In genomic region chr6:77101047-77101446, GRCm38 (mm10) we compare ENCODE assay signal across 13 mouse cellular contexts.
A peak's percentile ranks its signal among the peaks of the same experiment; 100 is the strongest.
DNase-seq lines count a peak whose midpoint lies in the region; ATAC-seq and TF ChIP-seq lines count a peak whose summit lies in the region.
"Had no signal": no experiment of that assay in that cellular context is flagged by ENCODE, and none has a peak within 500 bp of the region (broad histone marks: within the 10 kb centered on the region; RNA-seq: fewer than 3 reads in every experiment).

No protein-coding gene starts in this region.

- H3K27ac ChIP-seq in midbrain, embryonic 11.5 days (ENCODE audit: low read depth, low read length), result no peak overlapping the region
- no peak overlapping the region for H3K27ac ChIP-seq in midbrain, embryonic 10.5 days (replicated peaks)
- H3K27ac ChIP-seq in forebrain, postnatal 0 days (ENCODE audit: low read depth, low read length), result no peak overlapping the region
- no peak overlapping the region for H3K27ac ChIP-seq in heart, adult 2 months
- H3K27ac ChIP-seq: gastrocnemius, adult 2 months; heart, embryonic 10.5 days; liver, embryonic 13.5 days had no signal

- no peak for TF ChIP-seq POLR2A in heart, adult 2 months (IDR thresholded peaks at IDR 0.05; ENCODE audit: insufficient read depth, low read depth, low read length)

- H3K9me3 ChIP-seq in midbrain, embryonic 11.5 days (ENCODE audit: control insufficient read depth, low read length), result no peaks in the 10 kb centered on the region
- H3K9me3 ChIP-seq in midbrain, embryonic 10.5 days (replicated peaks), result no peaks in the 10 kb centered on the region
- no peaks in the 10 kb centered on the region for H3K9me3 ChIP-seq in forebrain, postnatal 0 days (ENCODE audit: low read length)
- H3K9me3 ChIP-seq: heart, embryonic 10.5 days; liver, embryonic 13.5 days had no signal

- TF ChIP-seq EP300 in heart, adult 2 months (IDR thresholded peaks at IDR 0.05; ENCODE audit: insufficient read depth, low read depth, low read length), result no peak

- H3K36me3 ChIP-seq in midbrain, embryonic 11.5 days (ENCODE audit: control insufficient read depth, insufficient read depth, low read length), result no peaks in the 10 kb centered on the region
- no peaks in the 10 kb centered on the region for H3K36me3 ChIP-seq in midbrain, embryonic 10.5 days
- H3K36me3 ChIP-seq in forebrain, postnatal 0 days (ENCODE audit: insufficient read depth), result no peaks in the 10 kb centered on the region
- H3K36me3 ChIP-seq in heart, adult 2 months (ENCODE audit: control insufficient read depth, insufficient read depth, low read length), result no peaks in the 10 kb centered on the region
- H3K36me3 ChIP-seq: heart, embryonic 10.5 days; liver, embryonic 13.5 days had no signal

- H3K4me1 ChIP-seq in midbrain, embryonic 11.5 days (ENCODE audit: control insufficient read depth, insufficient read depth, low read length), result peaks cover 2% of the 10 kb centered on the region; the same call in 1 of the 2 replicates
- H3K4me1 ChIP-seq in midbrain, embryonic 10.5 days, result 0 out of 2 replicates have a peak, but pooled peaks cover 5% of the 10 kb centered on the region
- H3K4me1 ChIP-seq in forebrain, postnatal 0 days (ENCODE audit: insufficient read depth), result no peaks in the 10 kb centered on the region
- no peaks in the 10 kb centered on the region for H3K4me1 ChIP-seq in heart, adult 2 months (ENCODE audit: control insufficient read depth, insufficient read depth, low read length)
- H3K4me1 ChIP-seq: heart, embryonic 10.5 days; liver, embryonic 13.5 days had no signal

- TF ChIP-seq CTCF in forebrain, postnatal 0 days (IDR thresholded peaks at IDR 0.05; ENCODE audit: low read depth), result no peak
- no peak for TF ChIP-seq CTCF in heart, adult 2 months (IDR thresholded peaks at IDR 0.05)

- ATAC-seq in midbrain, embryonic 11.5 days (ENCODE audit: low FRiP score), result peak; percentile 57; the same call in 1 of the 2 replicates
- ATAC-seq in forebrain, postnatal 0 days, result peak; percentile 55

- DNase-seq in cerebellum, postnatal 10 days, result peak; percentile 49 to 56
- DNase-seq in cerebellum, adult 11-12 months, result no peak
- no peak for DNase-seq in midbrain, embryonic 11.5 days (ENCODE audit: low spot score, missing footprints)
- DNase-seq in midbrain, embryonic 10.5 days (ENCODE audit: low spot score), result no peak
- DNase-seq in brain, adult 2 months (ENCODE audit: low read depth, low spot score), result peak; percentile 64
- no peak for DNase-seq in forebrain, postnatal 0 days
- no peak for DNase-seq in B cell, adult 2 months
- no peak for DNase-seq in heart, adult 2 months
- DNase-seq: gastrocnemius, adult 2 months; heart, postnatal 4 days; kidney, adult 8-10 months; liver, embryonic 13.5 days had no signal

- H3K4me3 ChIP-seq in midbrain, embryonic 11.5 days (ENCODE audit: low read depth, low read length), result no peak overlapping the region
- H3K4me3 ChIP-seq in midbrain, embryonic 10.5 days, result no peak overlapping the region
- H3K4me3 ChIP-seq in forebrain, postnatal 0 days (ENCODE audit: low read depth, low read length), result no peak overlapping the region
- no peak overlapping the region for H3K4me3 ChIP-seq in heart, adult 2 months
- H3K4me3 ChIP-seq: gastrocnemius, adult 2 months; heart, embryonic 10.5 days; liver, embryonic 13.5 days had no signal

- no peaks in the 10 kb centered on the region for H3K79me2 ChIP-seq in heart, adult 2 months (replicated peaks; ENCODE audit: control insufficient read depth, insufficient read depth, low read length)

- H3K27me3 ChIP-seq in midbrain, embryonic 11.5 days (ENCODE audit: control insufficient read depth, insufficient read depth, low read length), result no peaks in the 10 kb centered on the region
- no peaks in the 10 kb centered on the region for H3K27me3 ChIP-seq in midbrain, embryonic 10.5 days (ENCODE audit: low read depth, poor library complexity, severe bottlenecking)
- no peaks in the 10 kb centered on the region for H3K27me3 ChIP-seq in forebrain, postnatal 0 days (ENCODE audit: insufficient read depth, low read length)
- H3K27me3 ChIP-seq in heart, adult 2 months (ENCODE audit: control insufficient read depth, insufficient read depth, low read length), result no peaks in the 10 kb centered on the region
- H3K27me3 ChIP-seq: liver, embryonic 13.5 days had no signal

- intact Hi-C loops in heart, adult 2 months (cut with DNase I), result no loop called here

- H3K9ac ChIP-seq in midbrain, embryonic 11.5 days (ENCODE audit: low read length), result no peak overlapping the region
- no peak overlapping the region for H3K9ac ChIP-seq in forebrain, postnatal 0 days
- no peak overlapping the region for H3K9ac ChIP-seq in heart, adult 2 months (ENCODE audit: low read depth, low read length)
- H3K9ac ChIP-seq: liver, embryonic 13.5 days had no signal

- H3K4me2 ChIP-seq in midbrain, embryonic 11.5 days, result no peak overlapping the region
- H3K4me2 ChIP-seq in forebrain, postnatal 0 days (ENCODE audit: low read depth), result no peak overlapping the region
- H3K4me2 ChIP-seq: liver, embryonic 13.5 days had no signal

- WGBS in midbrain, embryonic 11.5 days, result 50% methylated on average over 1 of the region's 1 CpGs
- WGBS in midbrain, embryonic 10.5 days, result 62% methylated on average over 1 of the region's 1 CpGs
- WGBS in forebrain, postnatal 0 days, result 29% methylated on average over 1 of the region's 1 CpGs
- WGBS in heart, adult 2 months, result 22% methylated on average over 1 of the region's 1 CpGs

Comparison
In these comparisons a context has a peak if more than half of its experiments do, and no peak if none do; other contexts are left out.
1. DNase-seq: peak in cerebellum, postnatal 10 days (2 of 2) and brain, adult 2 months (single experiment); none in cerebellum, adult 11-12 months (single experiment), midbrain, embryonic 11.5 days (single experiment), midbrain, embryonic 10.5 days (single experiment), forebrain, postnatal 0 days (single experiment), B cell, adult 2 months (0 of 2) and heart, adult 2 months (0 of 2).